Mouse (Mus musculus) left cerebral cortex, postnatal 14 days (tissue): Measurements from ENCODE around the gene Gm7029. TPM values are rescaled to one million over a fixed set of nuclear protein-coding genes. Genes with fewer than 3 reads are reported as not detected.

ENCODE experiments used
- microRNA-seq, 2 experiments: library from miRNA; unstranded; fragments of <30 nt; microRNA quantifications; one replicate each; pipeline ENCODE4 v1.2.0; 2022
- total RNA-seq, 2 experiments: library from RNA; stranded (reverse); gene quantifications; 2 replicates each; pipeline ENCODE4 v1.2.3; 2021

Gene Gm7029
- total RNA-seq, 2 experiments from 2014 or later: not detected

Small RNA genes within 50 kb of the gene (microRNA-seq; reads per million reads assigned to microRNA genes)
- gene Gm27740: 0 reads per million in 2 experiments

Other genes starting within 250 kb of the Gm7029 start
- 10 to 100 TPM; 44.4 to 45.7 TPM for gene Zfp414, start 244.7 kb upstream of the Gm7029 start, total RNA-seq
- under 1 TPM in 1 of 2 experiments, not detected in 1; 0.55 TPM for gene Pram1, start 235.8 kb upstream of the Gm7029 start, total RNA-seq
- gene Hnrnpm, start 187.0 kb upstream of the Gm7029 start, total RNA-seq: 100 to 1,000 TPM; 109 to 116 TPM
- gene March2, start 155.2 kb upstream of the Gm7029 start, total RNA-seq: 10 to 100 TPM; 83.5 to 84.8 TPM
- 100 to 1,000 TPM; 302 to 341 TPM for gene Rab11b, start 113.3 kb upstream of the Gm7029 start, total RNA-seq
- 1 to 10 TPM; 5.5 to 6.6 TPM for gene Angptl4, start 92.0 kb upstream of the Gm7029 start, total RNA-seq
- gene Kank3, start 63.3 kb upstream of the Gm7029 start, total RNA-seq: 10 to 100 TPM; 36.2 to 41.2 TPM
- 100 to 1,000 TPM; 681 to 713 TPM for gene Rps28, start 49.3 kb upstream of the Gm7029 start, total RNA-seq
- gene Ndufa7, start 49.3 kb upstream of the Gm7029 start, total RNA-seq: 100 to 1,000 TPM; 229 to 243 TPM
- gene Cd320, start 30.7 kb upstream of the Gm7029 start, total RNA-seq: 10 to 100 TPM; 29.3 to 31.9 TPM
- gene Kifc1, start 16.8 kb downstream of the Gm7029 start, total RNA-seq: 1 to 10 TPM; 3.1 to 3.7 TPM
- gene Platr17, start 31.3 kb downstream of the Gm7029 start, total RNA-seq: not detected
- gene Daxx, start 35.6 kb downstream of the Gm7029 start, total RNA-seq: 10 to 100 TPM; 25.4 to 29.3 TPM
- gene Tapbp, start 42.1 kb downstream of the Gm7029 start, total RNA-seq: 10 to 100 TPM; 23.3 to 35.7 TPM
- 10 to 100 TPM; 29.7 to 35.2 TPM for gene Zbtb22, start 42.1 kb downstream of the Gm7029 start, total RNA-seq
- gene Rgl2, start 55.7 kb downstream of the Gm7029 start, total RNA-seq: 10 to 100 TPM; 65.1 to 68.3 TPM
- gene Pfdn6, start 66.5 kb downstream of the Gm7029 start, total RNA-seq: 10 to 100 TPM; 88.3 to 99.4 TPM
- gene Wdr46, start 66.8 kb downstream of the Gm7029 start, total RNA-seq: 10 to 100 TPM; 14.1 to 17.2 TPM
- gene B3galt4, start 77.7 kb downstream of the Gm7029 start, total RNA-seq: 1 to 10 TPM; 5.6 to 8.1 TPM
- gene Vps52, start 82.0 kb downstream of the Gm7029 start, total RNA-seq: 10 to 100 TPM; 80.3 to 83.6 TPM
- 100 to 1,000 TPM; 325 to 332 TPM for gene Rps18, start 82.2 kb downstream of the Gm7029 start, total RNA-seq
- gene H2-K1, start 126.5 kb downstream of the Gm7029 start, total RNA-seq: 10 to 100 TPM; 10.3 to 13.6 TPM
- 10 to 100 TPM; 25.3 to 30.8 TPM for gene Ring1, start 150.8 kb downstream of the Gm7029 start, total RNA-seq
- 10 to 100 TPM; 27.7 to 30.1 TPM for gene H2-Ke6, start 154.2 kb downstream of the Gm7029 start, total RNA-seq
- gene Slc39a7, start 157.8 kb downstream of the Gm7029 start, total RNA-seq: 10 to 100 TPM; 95.3 to 99.9 TPM
- 10 to 100 TPM; 81.7 to 86.7 TPM for gene Rxrb, start 158.0 kb downstream of the Gm7029 start, total RNA-seq
- gene Col11a2, start 165.6 kb downstream of the Gm7029 start, total RNA-seq: 10 to 100 TPM; 16.6 to 22.6 TPM
- gene H2-Oa, start 218.5 kb downstream of the Gm7029 start, total RNA-seq: under 1 TPM in 1 of 2 experiments, not detected in 1; 0.32 TPM
- gene H2-DMa, start 245.7 kb downstream of the Gm7029 start, total RNA-seq: 10 to 100 TPM; 25.8 to 29.1 TPM
- 100 to 1,000 TPM; 231 to 249 TPM for gene Brd2, start 248.8 kb downstream of the Gm7029 start, total RNA-seq